Mouse (Mus musculus) liver, embryonic 14.5 days (tissue): ENCODE data around the gene Map3k7cl. TPM values are rescaled to one million over a fixed set of nuclear protein-coding genes. Genes with fewer than 3 reads are reported as not detected.

Source experiments
- ATAC-seq: fragments of 200-750 bp; cut with Nextera tagmentation; 2 replicates; pipeline ENCODE4 v1.8.0; 2017; ENCODE audit warnings: moderate number of reproducible peaks, mild to moderate bottlenecking, moderate library complexity; ENCODE audit not compliant: insufficient read depth
- DNase-seq, 3 experiments: peaks; one replicate each; pipeline ENCODE4 v3.0.0-alpha.2; 2012 to 2013; ENCODE audit warnings: low read depth in 3 of 3, low spot score in 3 of 3
- H3K27ac ChIP-seq: fragments of 300-500 bp; sonication (generic); 2 replicates; pipeline ENCODE4 v1.5.1; 2014; ENCODE audit warnings: moderate library complexity, mild to moderate bottlenecking, control low read depth, inconsistent platforms
- H3K27me3 ChIP-seq: fragments of 300-500 bp; sonication (generic); 2 replicates; pipeline ENCODE4 v1.6.1; 2014; ENCODE audit warnings: mild to moderate bottlenecking, low read length, moderate library complexity; ENCODE audit not compliant: control insufficient read depth, insufficient read depth
- H3K36me3 ChIP-seq: fragments of 300-500 bp; sonication (generic); replicated peaks from 2 replicates; pipeline ENCODE4 v1.6.1; 2014; ENCODE audit warnings: low read depth; ENCODE audit not compliant: control insufficient read depth, insufficient read depth
- H3K4me1 ChIP-seq, 2 experiments: fragments of 200-500 bp in 1 of 2; fragments of 300-500 bp in 1 of 2; sonication (generic) in 1 of 2; replicated peaks; 2 replicates each; pipeline ENCODE4 v1.6.1; 2012 to 2014; ENCODE audit warnings: antibody characterized with exemption in 1 of 2, inconsistent platforms in 1 of 2, low read length in 1 of 2; ENCODE audit not compliant: control insufficient read depth in 2 of 2, insufficient read depth in 2 of 2
- H3K4me2 ChIP-seq: fragments of 300-500 bp; sonication (generic); 2 replicates; pipeline ENCODE4 v1.6.1; 2014; ENCODE audit warnings: low read depth, mild to moderate bottlenecking, control low read depth, moderate library complexity
- H3K4me3 ChIP-seq, 2 experiments: fragments of 200-500 bp in 1 of 2; fragments of 300-500 bp in 1 of 2; sonication (generic) in 1 of 2; 2 replicates each; pipeline ENCODE4 v1.5.1; 2012 to 2014; ENCODE audit warnings: low read depth in 2 of 2, low read length in 2 of 2, mild to moderate bottlenecking in 2 of 2, control low read depth in 1 of 2, inconsistent platforms in 1 of 2, moderate library complexity in 1 of 2; ENCODE audit not compliant: insufficient read depth in 1 of 2
- H3K9ac ChIP-seq: fragments of 300-500 bp; sonication (generic); replicated peaks from 2 replicates; pipeline ENCODE4 v1.6.1; 2014; ENCODE audit warnings: mild to moderate bottlenecking, control low read depth, moderate library complexity
- H3K9me3 ChIP-seq: fragments of 300-500 bp; sonication (generic); 2 replicates; pipeline ENCODE4 v1.6.1; 2016; ENCODE audit warnings: low read length, mixed read lengths; ENCODE audit not compliant: control insufficient read depth
- CTCF ChIP-seq: IDR thresholded peaks from 2 replicates; pipeline ENCODE4 v1.5.1; 2016; ENCODE audit warnings: antibody characterized with exemption, low read depth, control low read depth
- EP300 ChIP-seq: IDR thresholded peaks from 2 replicates; pipeline ENCODE4 v1.6.1; 2016; ENCODE audit warnings: antibody characterized with exemption, low read depth
- WGBS: fragments of 180-500 bp; shearing (Covaris S2); extraction: QIAGEN DNeasy Blood & Tissue Kit; methylation state at CpG from one replicate; pipeline ENCODE4 v1.1.7; 2014; ENCODE audit not compliant: insufficient replicate concordance; 5-methylcytosine and 5-hydroxymethylcytosine counted together
- polyA plus RNA-seq, 2 experiments: library from polyadenylated mRNA; depleted of rRNA in 1 of 2; stranded (reverse) in 1 of 2; unstranded in 1 of 2; fragments of >200 nt; fragmentation: Nextera tagmentation in 1 of 2; extraction: Ambion mirVana in 1 of 2; gene quantifications; 2 replicates each; pipeline versions ENCODE4 v1.2.1 to v1.2.3; 2012 to 2014

The Map3k7cl gene
- polyA plus RNA-seq (2012; rRNA removed) (0.04 and 0.13 TPM in 2 replicates), polyA plus RNA-seq (2014; fragmentation: Nextera tagmentation; extraction: Ambion mirVana) (not detected in 2 replicates)

DNA sequence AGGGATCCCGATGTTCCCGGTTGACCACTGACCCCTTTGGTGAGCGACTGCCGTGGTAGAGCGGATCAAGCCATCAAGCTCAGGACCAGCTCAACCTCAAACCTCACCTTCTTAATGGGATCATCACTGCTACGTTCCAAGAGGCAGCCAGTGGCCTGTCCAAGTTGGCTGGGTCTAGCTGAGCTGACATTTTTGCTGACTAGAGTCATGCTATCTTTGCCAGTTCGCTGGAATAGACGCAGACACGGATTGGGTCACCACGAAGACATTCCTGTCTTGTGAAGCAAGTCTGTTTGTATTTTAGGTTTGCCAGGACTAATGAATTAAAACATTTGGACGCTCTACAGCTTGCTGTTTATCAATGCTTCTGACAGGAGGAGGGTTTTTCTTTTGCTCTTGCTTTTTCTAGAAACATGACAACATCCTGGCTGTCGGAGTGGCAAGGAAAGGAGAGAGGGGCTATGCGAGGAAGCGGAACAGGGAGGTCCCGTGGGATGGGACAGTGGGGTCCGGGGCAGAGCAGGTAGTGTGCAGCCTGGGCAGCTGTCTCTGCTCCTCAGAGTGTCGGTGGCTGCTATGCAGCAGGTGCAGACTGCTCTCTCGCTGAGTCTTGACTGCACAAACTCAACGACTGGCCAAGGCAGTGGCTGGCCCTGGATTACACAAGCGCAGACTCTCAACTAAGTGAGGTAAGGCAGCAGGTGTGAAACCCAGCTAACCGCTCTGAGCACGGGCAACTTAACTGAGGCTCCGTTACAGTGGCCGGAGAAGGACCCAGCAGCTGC is at the start of gene Map3k7cl:
Gene Map3k7cl, plus strand, starts transcription at position 424 of the 785 bp plus-strand sequence.
- no peaks in the 10 kb centered on the region for H3K9me3 ChIP-seq
- 71% methylated on average over 24 of the region's 24 CpGs for WGBS
- no peaks in the 10 kb centered on the region for H3K36me3 ChIP-seq
- no peak for ATAC-seq
- no peak within 1 kb of the TSS for H3K4me3 ChIP-seq
- no peak within 1 kb of the TSS for H3K9ac ChIP-seq
- no peak within 1 kb of the TSS for H3K27ac ChIP-seq
- H3K4me1 ChIP-seq, result no peaks in the 10 kb centered on the region
- H3K4me2 ChIP-seq, result no peak within 1 kb of the TSS
- no peak for DNase-seq
- H3K27me3 ChIP-seq, result no peaks in the 10 kb centered on the region
- TF ChIP-seq CTCF (no peak), EP300 (no peak)

GRCm38 (mm10) chr16:87511706-87512105 is 41.4 kb upstream of the Map3k7cl start:
- no peak overlapping the region for H3K4me2 ChIP-seq
- TF ChIP-seq CTCF (no peak), EP300 (no peak)
- 60% methylated on average over 5 of the region's 5 CpGs for WGBS
- no peaks in the 10 kb centered on the region for H3K27me3 ChIP-seq
- no peaks in the 10 kb centered on the region for H3K4me1 ChIP-seq
- H3K9ac ChIP-seq, result no peak overlapping the region
- no peak for ATAC-seq
- no peaks in the 10 kb centered on the region for H3K36me3 ChIP-seq
- DNase-seq, result no peak
- no peak overlapping the region for H3K4me3 ChIP-seq
- H3K9me3 ChIP-seq, result no peaks in the 10 kb centered on the region
- no peak overlapping the region for H3K27ac ChIP-seq

- Histone ChIP-seq H3K27ac (no peak overlapping the region), H3K4me1 (no peaks in the 10 kb centered on the region), H3K9ac (no peak overlapping the region), H3K36me3 (no peaks in the 10 kb centered on the region), H3K4me3 (no peak overlapping the region), H3K9me3 (no peaks in the 10 kb centered on the region), H3K27me3 (no peaks in the 10 kb centered on the region), H3K4me2 (no peak overlapping the region)
- ATAC-seq, result no peak
- TF ChIP-seq CTCF, result no peak
- no peak for TF ChIP-seq EP300
- WGBS, result 82% methylated on average over 14 of the region's 14 CpGs
- DNase-seq, result no peak
Measured at GRCm38 (mm10) chr16:87512331-87512730, 40.8 kb upstream of the Map3k7cl start.

- ATAC-seq (peak; percentile 64; the same call in 1 of the 2 replicates), DNase-seq (no peak)
- Histone ChIP-seq H3K36me3 (no peaks in the 10 kb centered on the region), H3K9ac (no peak overlapping the region), H3K4me1 (no peaks in the 10 kb centered on the region; a peak in 1 of 4 replicates), H3K9me3 (no peaks in the 10 kb centered on the region), H3K4me2 (no peak overlapping the region), H3K27me3 (no peaks in the 10 kb centered on the region), H3K4me3 (no peak overlapping the region), H3K27ac (no peak overlapping the region)
- TF ChIP-seq CTCF, result no peak
- TF ChIP-seq EP300, result no peak
- WGBS, result 62% methylated on average over 5 of the region's 5 CpGs
Measured at GRCm38 (mm10) chr16:87524228-87524627, 28.9 kb upstream of the Map3k7cl start.

- Histone ChIP-seq H3K4me1 (no peaks in the 10 kb centered on the region; a peak in 1 of 4 replicates), H3K27me3 (no peaks in the 10 kb centered on the region), H3K27ac (no peak overlapping the region), H3K4me3 (no peak overlapping the region), H3K36me3 (no peaks in the 10 kb centered on the region), H3K9me3 (no peaks in the 10 kb centered on the region), H3K9ac (no peak overlapping the region), H3K4me2 (no peak overlapping the region)
- TF ChIP-seq EP300, result no peak
- TF ChIP-seq CTCF, result no peak
- WGBS, result 57% methylated on average over 8 of the region's 8 CpGs
- ATAC-seq, result no peak
- DNase-seq, result no peak
Measured at GRCm38 (mm10) chr16:87527553-87528249, 25.4 kb upstream of the Map3k7cl start.
